Mouse (Mus musculus): ENCODE results near the gene Prepl.

DNA sequence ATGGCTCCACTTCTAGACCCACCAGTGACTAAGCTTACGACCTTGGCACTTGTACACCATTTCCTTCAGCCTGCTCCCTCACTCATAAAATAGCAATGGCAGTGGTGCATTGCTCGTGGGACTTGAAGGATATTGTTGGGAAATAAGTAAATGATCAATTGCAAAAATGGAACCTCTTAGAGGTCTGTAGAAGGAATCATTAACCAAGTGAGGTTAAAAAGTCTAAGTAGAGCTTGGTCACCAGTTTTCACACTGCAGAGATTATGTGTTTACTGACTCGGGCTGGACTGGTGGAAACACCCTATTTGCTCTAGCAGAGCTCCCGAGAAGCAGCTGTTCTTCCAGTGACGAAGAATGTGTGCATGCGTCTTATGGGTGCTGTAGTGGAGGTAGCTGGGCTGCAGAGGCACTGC lies 46.6 kb downstream of the Prepl start:
- TF ChIP-seq CTCF (IDR thresholded peaks at IDR 0.05; ENCODE audit: borderline replicate concordance, extremely low read depth, insufficient read depth, insufficient read length) (no peak), POLR2A (IDR thresholded peaks at IDR 0.05; ENCODE audit: borderline replicate concordance, extremely low read depth, insufficient read depth, insufficient read length, poor library complexity, severe bottlenecking) (no peak)
